Mouse (Mus musculus): ENCODE results near the gene Arhgef10l.

DNA sequence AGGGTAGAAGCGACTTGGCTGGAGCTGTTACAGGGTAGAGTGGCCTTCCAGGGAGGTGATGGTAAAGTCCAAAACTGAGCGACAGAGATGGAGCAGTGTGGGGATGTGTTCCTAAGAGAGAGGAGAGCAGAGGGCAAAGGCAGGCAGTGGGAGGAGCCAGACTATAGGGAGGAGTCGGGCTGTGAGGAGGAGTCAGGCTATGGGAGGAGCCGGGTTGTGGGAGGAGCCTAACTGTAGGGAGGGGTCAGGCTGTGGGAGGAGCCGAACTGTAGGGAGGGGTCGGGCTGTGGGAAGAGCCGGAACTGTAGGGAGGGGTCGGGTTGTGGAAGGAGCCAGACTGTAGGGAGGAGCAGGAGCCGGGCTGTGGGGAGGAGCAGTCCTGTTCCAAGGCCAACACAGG lies 134.8 kb downstream of the Arhgef10l start:
- no peak for TF ChIP-seq CTCF (IDR thresholded peaks at IDR 0.05; ENCODE audit: low read depth)
- no peak for TF ChIP-seq EP300 (IDR thresholded peaks at IDR 0.05; ENCODE audit: low read depth)

All from liver, postnatal 0 days (tissue).